Mouse (Mus musculus): ENCODE measurements at regions not wholly inside any gene's neighbourhood (a gene's known extent, or its start where the extent isn't known, plus 50 kb on each side); places are given as distances from the start of the nearest gene placed in this dataset.

- WGBS (ENCODE audit: insufficient replicate concordance): 52% methylated on average over 10 of the region's 10 CpGs
- Histone ChIP-seq H3K4me2 (ENCODE audit: low read depth) (no peak overlapping the region), H3K27me3 (ENCODE audit: control insufficient read depth, insufficient read depth, low read length) (no peaks in the 10 kb centered on the region), H3K9me3 (ENCODE audit: control insufficient read depth, low read length) (no peaks in the 10 kb centered on the region), H3K27ac (no peak overlapping the region), H3K36me3 (replicated peaks; ENCODE audit: control insufficient read depth, insufficient read depth, low read depth) (no peaks in the 10 kb centered on the region), H3K4me1 (replicated peaks; ENCODE audit: control insufficient read depth in 2 of 2, insufficient read depth in 2 of 2, low read length in 1 of 2) (no peaks in the 10 kb centered on the region), H3K4me3 (ENCODE audit: insufficient read depth in 1 of 2, low read depth in 2 of 2, low read length in 2 of 2) (no peak overlapping the region), H3K9ac (replicated peaks) (no peak overlapping the region)
- no peak for ATAC-seq (ENCODE audit: insufficient read depth)
- DNase-seq (ENCODE audit: low read depth in 3 of 3, low spot score in 3 of 3): no peak
- TF ChIP-seq EP300 (IDR thresholded peaks at IDR 0.05; ENCODE audit: low read depth) (no peak), CTCF (IDR thresholded peaks at IDR 0.05; ENCODE audit: low read depth) (no peak)
Measured at GRCm38 (mm10) chr5:119137821-119138221, 532.6 kb upstream of the Tbx3 start.

DNA sequence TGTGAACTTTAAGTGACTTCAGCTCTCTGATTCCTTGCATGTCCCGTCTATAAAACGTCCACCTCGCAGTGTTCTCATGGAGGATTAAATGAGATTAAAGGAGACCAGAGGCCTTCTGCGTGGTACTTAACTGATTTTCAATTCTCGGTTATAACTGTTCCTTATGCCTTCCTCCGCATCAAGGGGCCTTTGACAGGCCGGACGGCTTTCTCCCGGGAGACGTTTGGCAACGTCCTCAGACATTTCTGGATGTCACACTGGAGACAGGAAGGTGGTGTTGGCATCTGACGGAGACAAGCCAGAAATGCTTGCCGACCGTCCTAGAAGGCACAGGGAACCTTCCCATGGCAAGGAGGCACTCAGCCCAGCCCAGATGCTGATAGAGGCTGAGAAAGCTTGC is 532.2 kb upstream of the Tbx3 start:
- 61% methylated on average over 14 of the region's 14 CpGs for WGBS (ENCODE audit: insufficient replicate concordance)
- H3K27ac ChIP-seq: no peak overlapping the region
- ATAC-seq (ENCODE audit: insufficient read depth): no peak
- no peak for DNase-seq (ENCODE audit: low read depth in 3 of 3, low spot score in 3 of 3)
- H3K27me3 ChIP-seq (ENCODE audit: control insufficient read depth, insufficient read depth, low read length): no peaks in the 10 kb centered on the region
- no peak overlapping the region for H3K4me2 ChIP-seq (ENCODE audit: low read depth)
- H3K4me3 ChIP-seq (ENCODE audit: insufficient read depth in 1 of 2, low read depth in 2 of 2, low read length in 2 of 2): no peak overlapping the region
- H3K9me3 ChIP-seq (ENCODE audit: control insufficient read depth, low read length): no peaks in the 10 kb centered on the region
- H3K9ac ChIP-seq (replicated peaks): no peak overlapping the region
- TF ChIP-seq CTCF (IDR thresholded peaks at IDR 0.05; ENCODE audit: low read depth) (no peak), EP300 (IDR thresholded peaks at IDR 0.05; ENCODE audit: low read depth) (no peak)
- no peaks in the 10 kb centered on the region for H3K36me3 ChIP-seq (replicated peaks; ENCODE audit: control insufficient read depth, insufficient read depth, low read depth)
- H3K4me1 ChIP-seq (replicated peaks; ENCODE audit: control insufficient read depth in 2 of 2, insufficient read depth in 2 of 2, low read length in 1 of 2): no peaks in the 10 kb centered on the region

- no peaks in the 10 kb centered on the region for H3K9me3 ChIP-seq (ENCODE audit: control insufficient read depth, low read length)
- ATAC-seq (ENCODE audit: insufficient read depth) (no peak), DNase-seq (ENCODE audit: low read depth in 3 of 3, low spot score in 3 of 3) (no peak)
- H3K27me3 ChIP-seq (ENCODE audit: control insufficient read depth, insufficient read depth, low read length): no peaks in the 10 kb centered on the region
- no peak overlapping the region for H3K4me2 ChIP-seq (ENCODE audit: low read depth)
- H3K4me1 ChIP-seq (replicated peaks; ENCODE audit: control insufficient read depth in 2 of 2, insufficient read depth in 2 of 2, low read length in 1 of 2): no peaks in the 10 kb centered on the region
- TF ChIP-seq CTCF (IDR thresholded peaks at IDR 0.05; ENCODE audit: low read depth) (no peak), EP300 (IDR thresholded peaks at IDR 0.05; ENCODE audit: low read depth) (no peak)
- H3K27ac ChIP-seq: no peak overlapping the region
- WGBS (ENCODE audit: insufficient replicate concordance): 37% methylated on average over 7 of the region's 7 CpGs
- H3K4me3 ChIP-seq (ENCODE audit: insufficient read depth in 1 of 2, low read depth in 2 of 2, low read length in 2 of 2): no peak overlapping the region
- no peaks in the 10 kb centered on the region for H3K36me3 ChIP-seq (replicated peaks; ENCODE audit: control insufficient read depth, insufficient read depth, low read depth)
- no peak overlapping the region for H3K9ac ChIP-seq (replicated peaks)
Measured at GRCm38 (mm10) chr5:119139336-119139735, 531.1 kb upstream of the Tbx3 start.

- Histone ChIP-seq H3K36me3 (replicated peaks; ENCODE audit: control insufficient read depth, insufficient read depth, low read depth) (no peaks in the 10 kb centered on the region), H3K4me2 (ENCODE audit: low read depth) (no peak overlapping the region), H3K27me3 (ENCODE audit: control insufficient read depth, insufficient read depth, low read length) (no peaks in the 10 kb centered on the region), H3K9me3 (ENCODE audit: control insufficient read depth, low read length) (no peaks in the 10 kb centered on the region), H3K27ac (no peak overlapping the region), H3K9ac (replicated peaks) (no peak overlapping the region), H3K4me3 (ENCODE audit: insufficient read depth in 1 of 2, low read depth in 2 of 2, low read length in 2 of 2) (no peak overlapping the region), H3K4me1 (replicated peaks; ENCODE audit: control insufficient read depth in 2 of 2, insufficient read depth in 2 of 2, low read length in 1 of 2) (no peaks in the 10 kb centered on the region)
- DNase-seq (ENCODE audit: low read depth in 3 of 3, low spot score in 3 of 3) (no peak), ATAC-seq (ENCODE audit: insufficient read depth) (no peak)
- TF ChIP-seq CTCF (IDR thresholded peaks at IDR 0.05; ENCODE audit: low read depth) (no peak), EP300 (IDR thresholded peaks at IDR 0.05; ENCODE audit: low read depth) (no peak)
- WGBS (ENCODE audit: insufficient replicate concordance): 55% methylated on average over 6 of the region's 6 CpGs
Measured at GRCm38 (mm10) chr5:119139816-119140215, 530.7 kb upstream of the Tbx3 start.

DNA sequence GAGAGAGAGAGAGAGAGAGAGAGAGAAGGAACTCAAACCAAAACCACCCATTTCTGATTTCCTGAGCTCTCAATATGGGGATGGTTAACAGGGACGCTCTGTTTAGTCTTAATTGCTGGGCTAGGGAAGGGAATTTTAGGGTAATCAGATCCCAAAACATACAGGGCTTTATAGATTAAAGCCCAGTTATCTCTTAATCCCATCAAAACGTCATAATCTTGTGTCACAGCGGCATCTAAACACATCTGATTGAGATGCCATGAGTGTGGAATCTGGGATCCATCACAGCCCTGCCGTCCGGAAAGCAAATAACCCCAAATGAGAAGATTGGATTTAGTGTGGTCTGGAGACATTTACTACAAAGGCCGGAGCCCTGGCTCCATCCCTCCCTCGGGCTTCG is 527.1 kb upstream of the Tbx3 start:
- Histone ChIP-seq H3K9me3 (ENCODE audit: control insufficient read depth, low read length) (no peaks in the 10 kb centered on the region), H3K36me3 (replicated peaks; ENCODE audit: control insufficient read depth, insufficient read depth, low read depth) (no peaks in the 10 kb centered on the region), H3K9ac (replicated peaks) (no peak overlapping the region), H3K27me3 (ENCODE audit: control insufficient read depth, insufficient read depth, low read length) (no peaks in the 10 kb centered on the region), H3K4me3 (ENCODE audit: insufficient read depth in 1 of 2, low read depth in 2 of 2, low read length in 2 of 2) (no peak overlapping the region), H3K4me2 (ENCODE audit: low read depth) (no peak overlapping the region), H3K27ac (no peak overlapping the region), H3K4me1 (replicated peaks; ENCODE audit: control insufficient read depth in 2 of 2, insufficient read depth in 2 of 2, low read length in 1 of 2) (no peaks in the 10 kb centered on the region)
- ATAC-seq (ENCODE audit: insufficient read depth) (no peak), DNase-seq (ENCODE audit: low read depth in 3 of 3, low spot score in 3 of 3) (no peak)
- TF ChIP-seq CTCF (IDR thresholded peaks at IDR 0.05; ENCODE audit: low read depth) (no peak), EP300 (IDR thresholded peaks at IDR 0.05; ENCODE audit: low read depth) (no peak)
- 32% methylated on average over 8 of the region's 8 CpGs for WGBS (ENCODE audit: insufficient replicate concordance)
